Mouse (Mus musculus) urinary bladder, postnatal 4 days (tissue): ENCODE measurements around the gene Ogfod1.
A peak's percentile ranks its signal among the peaks of the same experiment; 100 is the strongest.

Source experiments
- DNase-seq, 2 experiments: peaks; one replicate each; pipeline ENCODE4 v3.0.0; 2021 to 2022; ENCODE audit warnings: low spot score in 2 of 2

Gene Ogfod1

DNA sequence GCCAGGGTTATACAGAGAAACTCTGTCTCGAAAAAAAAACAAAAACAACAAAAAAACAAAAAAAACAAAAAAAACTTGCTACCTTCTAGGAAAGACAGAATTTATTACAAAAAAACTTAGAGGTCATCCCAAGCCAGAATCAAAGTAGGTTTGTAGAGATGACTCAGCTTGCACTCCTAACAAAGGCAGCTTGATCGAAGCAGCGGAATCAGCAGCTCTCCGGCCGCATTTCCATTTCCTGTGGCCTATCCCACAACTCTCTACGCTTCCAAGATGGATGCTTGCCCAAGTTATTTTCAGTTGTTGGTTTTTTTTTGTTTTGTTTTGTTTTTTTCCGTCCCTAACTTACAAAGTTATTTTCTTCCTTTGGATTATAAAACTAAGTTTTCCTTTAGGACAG lies 31.8 kb downstream of the Ogfod1 start:
- DNase-seq: no peak

DNA sequence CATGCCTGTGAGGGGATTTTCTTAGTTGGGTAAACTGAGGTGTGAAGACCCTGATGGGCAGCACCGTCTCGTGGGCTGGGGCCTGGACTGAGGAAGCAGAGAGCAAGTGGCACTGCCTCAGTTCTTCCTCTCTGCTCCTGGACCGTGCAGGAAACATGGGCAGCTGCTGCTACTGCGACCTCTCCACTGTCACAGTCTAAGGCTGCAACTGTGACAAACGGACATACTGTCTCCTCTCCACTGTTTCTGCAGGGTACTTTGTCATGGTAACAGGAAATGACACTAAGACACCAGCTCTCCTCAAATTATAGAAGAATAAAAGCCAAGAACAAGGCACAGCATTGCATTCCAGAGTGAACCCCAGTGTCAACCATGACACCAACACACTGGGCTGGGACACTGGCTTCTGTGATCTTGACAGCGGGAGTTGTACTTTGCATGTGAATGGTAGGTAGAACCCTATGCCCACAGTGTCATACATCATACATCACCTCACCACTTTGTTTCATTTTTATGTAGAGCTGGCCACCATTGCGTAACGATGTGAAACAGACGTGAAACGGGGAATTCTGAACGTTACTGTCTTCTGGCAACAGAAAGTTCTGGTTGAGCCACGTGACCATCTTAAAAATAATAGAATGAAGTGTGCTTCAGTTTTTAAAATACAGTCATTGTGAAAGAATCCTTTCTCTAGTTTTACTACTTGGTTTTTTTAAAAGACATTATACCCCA lies 39.6 kb downstream of the Ogfod1 start:
- no peak for DNase-seq

DNA sequence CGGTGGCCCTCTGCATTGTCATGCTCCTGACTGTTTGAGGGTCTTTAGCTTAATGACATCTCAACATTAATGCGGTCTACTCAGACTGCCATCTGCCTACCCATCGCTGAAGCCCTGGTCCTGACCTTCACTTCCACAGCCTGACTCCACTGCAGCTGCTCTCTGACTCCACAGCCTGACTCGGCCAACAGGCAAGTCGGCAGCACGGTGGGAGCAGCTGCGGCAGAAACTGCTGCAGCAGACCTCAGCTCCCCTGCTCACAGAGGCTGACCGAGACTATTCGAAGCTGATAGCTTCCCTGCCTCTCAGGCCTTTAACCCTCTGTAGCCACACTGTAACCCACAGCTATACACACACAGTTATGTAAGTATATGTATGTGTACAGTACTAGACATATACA lies 51.0 kb downstream of the Ogfod1 start:
- no peak for DNase-seq

DNA sequence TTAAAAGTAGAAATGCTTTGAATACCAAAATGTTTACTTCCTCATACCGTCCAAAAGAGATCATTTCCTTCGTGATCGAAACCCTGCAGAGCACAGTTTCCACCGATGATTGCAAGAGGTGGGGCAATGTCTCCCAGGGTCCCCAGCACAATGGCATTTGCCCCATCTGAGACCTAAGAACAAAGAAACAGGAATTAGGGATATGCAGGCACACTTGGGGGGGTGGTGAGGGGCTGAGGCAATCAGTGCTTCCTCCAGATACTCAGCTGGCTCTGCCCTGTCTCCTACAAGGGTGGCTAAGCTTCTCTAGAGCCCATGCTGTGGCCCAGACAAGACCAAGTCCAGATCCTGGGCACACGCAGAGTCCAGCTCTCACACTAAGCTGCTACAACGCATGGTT lies 52.7 kb downstream of the Ogfod1 start:
- DNase-seq: no peak

DNA sequence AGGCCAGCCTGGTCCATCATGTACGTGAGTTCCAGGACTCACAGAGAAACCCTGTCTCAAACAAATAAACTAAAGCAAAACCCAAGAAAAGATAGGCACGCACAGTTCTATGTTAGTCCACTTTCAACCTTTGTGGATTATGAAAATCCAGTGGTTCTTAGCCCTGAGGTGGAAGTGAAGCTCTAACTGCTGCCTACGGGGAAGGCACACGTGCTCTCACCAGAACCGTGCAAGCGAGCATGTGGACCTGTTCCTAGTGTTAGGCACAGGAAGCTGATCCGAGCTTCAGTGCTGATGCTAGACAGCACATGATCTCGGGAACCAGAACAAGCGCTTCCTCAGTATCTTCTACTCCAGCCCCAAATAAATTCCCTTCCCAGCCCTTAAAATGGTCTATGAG lies 55.9 kb downstream of the Ogfod1 start:
- no peak for DNase-seq

DNA sequence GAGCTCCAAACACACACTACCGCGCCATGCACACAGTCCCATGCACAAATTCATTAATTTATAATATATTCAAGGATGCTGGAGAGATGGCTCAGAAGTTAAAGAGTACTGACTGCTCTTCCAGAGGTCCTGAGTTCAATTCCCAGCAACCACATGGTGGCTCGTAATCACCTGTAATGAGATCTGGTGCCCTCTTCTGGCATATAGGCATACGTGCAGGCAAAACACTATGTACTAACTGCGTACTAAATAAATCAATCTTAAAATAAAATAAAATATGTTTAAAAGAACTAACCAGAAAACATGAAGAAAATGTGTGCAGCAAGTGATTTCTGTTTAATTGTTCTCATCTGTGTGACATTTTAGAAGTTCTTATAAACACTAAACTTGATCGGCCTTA lies 57.3 kb downstream of the Ogfod1 start:
- no peak for DNase-seq

DNA sequence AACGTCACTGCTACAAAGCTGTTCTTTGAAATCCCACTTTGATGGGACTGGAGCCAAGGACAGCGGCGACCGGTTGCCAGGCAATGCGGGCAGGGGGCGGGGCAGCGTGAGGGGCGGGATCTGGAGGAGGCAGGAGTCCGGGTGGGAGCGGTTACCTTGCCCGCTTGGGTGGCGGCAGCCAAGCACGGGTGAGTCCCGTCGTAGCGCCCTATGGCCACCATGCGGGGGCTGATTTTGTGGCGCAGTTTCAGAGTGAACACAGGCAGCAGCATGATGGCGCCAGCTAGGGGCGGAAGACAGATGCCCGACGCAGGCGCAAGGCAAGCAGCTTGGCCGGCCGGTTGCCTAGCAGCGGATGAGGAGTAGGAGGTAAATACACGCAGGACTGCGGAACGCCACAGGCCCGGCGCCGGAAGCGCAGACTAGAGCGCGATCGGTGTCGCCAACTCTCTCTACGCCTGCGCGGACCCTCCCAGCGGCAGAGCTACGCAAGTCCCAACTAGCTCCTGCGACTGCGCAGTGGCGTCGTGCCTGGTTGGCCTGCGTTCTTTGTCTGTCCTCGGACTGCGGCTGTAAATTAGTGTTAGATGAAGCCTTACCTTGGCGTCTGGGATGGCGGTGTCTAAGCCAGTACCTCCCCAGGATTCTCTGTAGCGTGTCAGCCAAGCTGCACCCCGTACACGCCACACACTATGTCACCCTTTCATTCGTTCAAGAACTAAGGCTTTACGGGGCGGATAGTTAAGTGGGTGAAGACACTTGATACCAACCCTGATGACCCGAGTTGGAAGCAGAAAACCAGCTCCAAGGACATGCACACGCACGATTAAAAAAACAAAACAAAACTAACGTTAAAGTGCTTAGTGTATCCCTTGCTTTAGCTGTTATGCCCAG lies 61.3 kb downstream of the Ogfod1 start, which contains the start of gene Bbs2:
Gene Bbs2 (minus strand): TSS at position 848 of the 894 bp plus-strand sequence.
- peak; percentile 99 to 100 for DNase-seq

DNA sequence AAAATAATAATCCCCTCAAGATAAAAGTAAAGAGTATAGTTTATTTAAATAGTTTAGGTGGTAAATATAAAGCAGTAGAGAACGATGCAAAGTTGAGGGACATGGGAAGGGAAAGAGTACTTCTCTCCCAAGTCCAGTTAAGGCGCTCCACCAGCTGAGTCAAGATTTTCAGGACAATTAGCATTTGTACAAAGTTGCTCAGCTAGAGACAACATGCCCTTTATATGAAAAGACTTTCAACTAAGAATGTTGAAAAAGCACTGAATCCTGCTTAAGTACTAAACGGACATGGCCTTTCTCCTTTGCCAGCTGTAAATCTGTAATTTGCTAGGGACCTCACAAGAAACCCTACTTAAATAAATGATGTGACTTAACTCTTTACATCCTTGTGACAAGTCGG lies 62.0 kb downstream of the Ogfod1 start:
- DNase-seq: no peak

DNA sequence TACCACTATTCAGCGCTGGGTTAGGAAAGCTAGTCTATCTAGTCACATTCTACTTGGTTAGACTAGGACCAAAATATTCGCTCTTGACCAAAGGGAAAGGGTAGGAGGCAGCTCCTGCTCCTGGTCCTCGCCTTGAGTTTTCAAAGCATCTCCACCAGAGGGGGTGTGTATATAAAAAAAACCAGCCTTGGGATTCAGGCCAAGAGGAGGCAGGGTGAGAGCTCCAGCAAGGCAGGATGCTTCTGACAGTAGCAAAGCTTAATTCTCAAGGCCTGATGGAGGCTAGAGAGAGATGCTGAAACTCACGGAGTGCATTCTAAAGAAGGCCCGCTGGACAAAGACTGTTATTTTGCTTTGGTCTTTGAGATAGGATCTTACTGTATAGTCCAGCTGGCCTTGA lies 67.1 kb downstream of the Ogfod1 start:
- DNase-seq: no peak

DNA sequence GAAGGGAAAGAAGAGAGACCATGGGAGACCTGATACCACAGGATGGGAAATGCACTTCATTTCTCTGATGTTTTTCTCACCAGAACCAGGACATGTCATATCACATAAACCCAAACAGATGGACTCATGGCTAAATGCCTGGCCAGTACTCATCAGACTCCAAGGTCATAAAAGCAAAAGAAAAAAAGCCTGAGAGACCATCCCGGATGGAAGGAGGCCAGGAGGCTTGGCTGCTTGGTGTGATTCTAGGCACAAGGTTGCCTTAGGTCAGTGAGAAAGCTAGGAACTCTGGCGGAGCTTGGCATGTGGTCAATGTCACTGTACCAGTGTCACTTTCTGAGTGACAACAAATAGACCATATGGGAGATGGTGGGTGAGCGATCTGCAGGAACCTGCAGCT lies 70.9 kb downstream of the Ogfod1 start:
- DNase-seq: peak in 1 of 2 experiments; percentile 30

DNA sequence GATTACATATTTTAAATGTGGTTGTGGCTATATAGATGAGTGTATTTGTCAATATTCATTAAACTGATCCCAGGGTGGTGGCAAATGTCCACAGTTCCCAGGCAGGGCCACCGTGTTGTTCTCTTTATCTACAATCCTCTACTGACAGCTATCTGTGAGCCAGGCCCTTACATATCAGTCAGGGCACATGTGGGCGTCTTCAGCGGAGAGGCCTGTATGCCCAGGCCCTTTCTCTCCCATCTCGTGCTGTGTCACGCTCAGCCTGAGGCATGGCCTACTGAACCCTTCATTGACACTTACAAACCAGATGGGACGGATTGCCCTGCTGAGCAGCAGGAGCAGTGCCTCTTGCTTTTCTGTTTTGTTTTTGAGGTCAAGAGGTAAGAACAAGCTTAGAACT lies 72.4 kb downstream of the Ogfod1 start:
- no peak for DNase-seq

DNA sequence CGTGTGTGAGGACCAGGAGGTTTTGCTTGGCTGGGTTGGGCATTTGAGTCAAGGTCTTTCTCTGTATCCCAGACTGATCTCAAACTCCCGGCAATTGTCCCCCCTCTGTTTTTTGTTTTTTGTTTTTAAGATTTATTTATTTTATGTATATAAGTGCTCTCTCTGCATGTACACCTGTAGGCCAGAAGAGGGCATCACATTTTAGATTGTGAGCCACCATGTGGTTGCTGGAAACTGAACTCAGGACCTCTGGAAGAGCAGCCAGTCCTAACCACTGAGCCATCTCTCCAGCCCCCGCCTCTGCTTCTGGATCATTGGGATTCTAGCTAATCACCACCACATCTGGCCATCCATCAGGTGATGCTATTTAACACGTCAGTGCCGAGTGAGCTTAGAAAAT lies 72.8 kb downstream of the Ogfod1 start:
- no peak for DNase-seq

DNA sequence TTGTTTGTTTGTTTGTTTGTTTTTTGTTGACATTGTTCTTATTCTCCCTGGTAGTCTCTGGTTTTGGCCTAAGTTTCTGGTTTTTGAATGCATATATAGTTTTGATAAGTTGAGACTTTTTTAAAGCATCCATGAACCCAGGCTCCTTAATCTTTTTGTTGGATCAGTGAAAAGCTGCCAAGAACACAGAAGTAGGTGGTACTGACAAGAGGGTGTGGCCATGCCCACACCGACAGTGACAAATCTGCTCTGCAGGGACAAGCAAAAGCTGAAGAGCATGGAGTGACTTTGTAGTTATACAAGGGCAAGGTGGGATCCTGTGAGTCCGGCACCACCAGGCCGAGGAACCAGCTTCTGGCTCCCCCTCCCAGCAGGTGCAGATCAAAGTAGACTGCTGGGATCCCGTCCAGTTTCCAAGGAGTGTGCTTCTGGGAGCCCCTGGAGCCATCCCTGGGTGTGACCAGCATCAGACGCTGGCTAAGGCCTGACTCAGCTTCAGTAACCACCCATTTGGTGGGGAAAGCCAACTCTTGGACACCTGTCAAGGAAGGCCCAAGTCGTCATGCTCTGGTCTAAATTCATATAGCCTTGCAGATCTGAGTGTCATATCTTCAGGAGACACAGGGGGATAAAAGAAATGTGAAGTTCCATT lies 73.7 kb downstream of the Ogfod1 start:
- DNase-seq: no peak

DNA sequence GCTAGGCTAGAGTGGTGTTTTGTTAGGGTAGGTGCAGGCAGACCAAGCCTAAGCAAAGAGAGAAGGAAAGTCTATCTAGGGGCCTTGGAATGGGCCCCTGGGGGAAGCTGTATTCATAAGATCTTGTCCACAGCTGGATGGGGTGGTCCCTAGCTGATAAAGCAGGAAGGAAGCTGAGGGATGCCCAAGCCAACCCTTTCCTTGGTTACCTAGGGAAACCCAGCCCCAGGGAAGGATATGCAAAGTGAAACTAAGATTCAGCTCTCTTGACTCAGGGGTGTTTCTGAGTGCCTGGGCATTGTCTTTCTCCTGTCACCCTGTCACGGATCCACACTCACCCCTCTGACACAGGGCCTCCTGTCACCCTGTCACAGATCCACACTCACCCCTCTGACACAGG lies 76.4 kb downstream of the Ogfod1 start:
- no peak for DNase-seq

DNA sequence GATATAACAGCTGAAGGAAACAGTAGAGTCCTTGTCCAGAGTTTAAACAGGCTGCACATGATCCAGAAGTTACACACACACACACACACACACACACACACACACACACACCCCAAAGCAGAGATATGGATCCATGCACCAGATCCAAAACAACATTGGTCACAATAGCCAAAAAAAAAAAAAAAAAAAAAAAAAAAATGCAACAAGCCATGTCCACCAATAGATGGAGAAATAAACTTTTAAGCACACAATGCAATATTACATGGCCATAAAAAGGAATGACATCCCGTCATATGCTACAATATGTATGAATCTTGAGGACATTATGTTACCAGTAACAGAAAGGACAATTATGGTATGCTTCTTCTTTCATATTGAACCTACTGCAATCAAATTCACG lies 77.0 kb downstream of the Ogfod1 start:
- DNase-seq: no peak
